Mouse (Mus musculus): Measurements from ENCODE around the gene Rpusd3. TPM values are rescaled to one million over a fixed set of nuclear protein-coding genes. Genes with fewer than 3 reads are reported as not detected.

The Rpusd3 gene
- polyA plus RNA-seq, 1 experiment from 2014 or later: 24.4 TPM

DNA sequence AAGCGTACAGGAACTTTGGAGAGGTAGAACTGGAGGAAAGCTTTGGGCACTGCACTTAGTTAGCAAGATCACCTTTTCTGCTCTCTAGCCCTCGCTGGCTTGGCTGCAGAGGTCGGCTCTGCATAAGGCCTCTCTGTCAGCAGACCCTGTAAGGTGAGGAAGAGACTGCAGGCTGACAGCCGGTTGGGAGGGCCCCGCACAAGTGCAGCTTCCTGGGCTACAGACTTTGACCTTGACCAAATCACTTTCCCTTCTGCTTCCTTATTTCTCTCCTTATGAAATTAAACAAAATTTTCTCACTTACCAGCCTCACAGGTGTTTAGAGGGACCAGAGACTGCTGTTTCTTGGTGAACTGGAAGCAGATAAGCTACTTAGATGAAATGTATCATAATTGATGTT lies 35.9 kb upstream of the Rpusd3 start:
- DNase-seq (ENCODE audit: low spot score): no peak
- Histone ChIP-seq H3K4me3 (replicated peaks; ENCODE audit: low read depth, low read length) (no peak overlapping the region), H3K36me3 (ENCODE audit: insufficient read depth, low read length) (no peaks in the 10 kb centered on the region), H3K9ac (ENCODE audit: low read depth, low read length) (no peak overlapping the region), H3K27ac (no peak overlapping the region), H3K4me2 (ENCODE audit: low read length) (no peak overlapping the region), H3K9me3 (replicated peaks; ENCODE audit: low read length) (no peaks in the 10 kb centered on the region), H3K27me3 (ENCODE audit: insufficient read depth, low read length) (no peaks in the 10 kb centered on the region), H3K4me1 (replicated peaks; ENCODE audit: insufficient read depth, low read length) (0 out of 2 replicates have a peak, but pooled peaks cover 2% of the 10 kb centered on the region)
- WGBS: 68% methylated on average over 5 of the region's 5 CpGs
- no peak for TF ChIP-seq CTCF (IDR thresholded peaks at IDR 0.05; ENCODE audit: low read depth)
- ATAC-seq (replicated peaks; ENCODE audit: low FRiP score, low read depth): no peak

DNA sequence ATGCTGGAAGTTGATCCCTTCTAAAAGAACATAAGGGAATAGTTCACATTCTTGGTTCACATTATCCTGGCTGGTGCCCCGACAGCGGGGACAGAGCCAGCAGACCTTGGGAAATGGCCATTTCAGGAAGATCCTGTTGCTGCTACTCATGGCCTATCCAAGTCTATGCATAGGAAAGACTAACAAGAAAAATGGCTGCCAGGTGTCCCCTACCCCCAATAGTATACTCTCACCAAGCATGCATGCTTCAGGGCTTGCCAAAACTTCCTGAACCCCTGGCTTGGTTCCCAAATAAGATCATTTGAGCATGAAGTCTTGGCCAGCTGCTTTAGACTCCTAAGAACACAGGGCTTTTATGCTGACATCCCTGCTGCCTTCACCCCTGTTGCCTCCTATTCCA lies 32.7 kb upstream of the Rpusd3 start:
- WGBS: 63% methylated on average over 2 of the region's 2 CpGs
- Histone ChIP-seq H3K9me3 (replicated peaks; ENCODE audit: low read length) (no peaks in the 10 kb centered on the region), H3K9ac (ENCODE audit: low read depth, low read length) (no peak overlapping the region), H3K27ac (no peak overlapping the region), H3K4me1 (replicated peaks; ENCODE audit: insufficient read depth, low read length) (no peaks in the 10 kb centered on the region), H3K27me3 (ENCODE audit: insufficient read depth, low read length) (no peaks in the 10 kb centered on the region), H3K4me2 (ENCODE audit: low read length) (no peak overlapping the region), H3K36me3 (ENCODE audit: insufficient read depth, low read length) (peaks cover 16% of the 10 kb centered on the region), H3K4me3 (replicated peaks; ENCODE audit: low read depth, low read length) (no peak overlapping the region)
- DNase-seq (ENCODE audit: low spot score) (no peak), ATAC-seq (replicated peaks; ENCODE audit: low FRiP score, low read depth) (no peak)
- TF ChIP-seq CTCF (IDR thresholded peaks at IDR 0.05; ENCODE audit: low read depth): no peak

DNA sequence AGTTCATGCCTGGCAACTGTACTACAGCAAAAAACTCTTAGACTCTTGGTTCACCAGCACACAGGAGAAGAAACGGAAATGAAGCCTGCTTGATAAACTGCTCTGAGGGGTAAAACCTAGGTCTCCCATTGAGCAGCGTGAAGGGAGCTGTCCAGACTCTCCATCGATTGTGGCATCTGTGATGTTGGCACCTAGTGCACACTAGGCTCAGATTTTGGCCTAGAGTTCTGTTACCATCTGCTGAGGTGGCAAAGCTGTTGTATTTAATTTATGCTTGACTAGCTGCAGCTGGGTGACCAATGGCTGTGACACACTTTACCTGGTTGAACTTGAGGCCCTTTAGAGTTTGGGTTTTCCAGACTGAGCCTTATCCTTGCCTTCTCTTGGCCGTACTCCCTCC lies 28.5 kb upstream of the Rpusd3 start:
- no peaks in the 10 kb centered on the region for H3K27me3 ChIP-seq (ENCODE audit: insufficient read depth, low read length)
- no peak for TF ChIP-seq CTCF (IDR thresholded peaks at IDR 0.05; ENCODE audit: low read depth)
- no peak for ATAC-seq (replicated peaks; ENCODE audit: low FRiP score, low read depth)
- H3K4me1 ChIP-seq (replicated peaks; ENCODE audit: insufficient read depth, low read length): no peaks in the 10 kb centered on the region
- H3K9ac ChIP-seq (ENCODE audit: low read depth, low read length): no peak overlapping the region
- no peaks in the 10 kb centered on the region for H3K9me3 ChIP-seq (replicated peaks; ENCODE audit: low read length)
- WGBS: 94% methylated on average over 4 of the region's 4 CpGs
- H3K27ac ChIP-seq: no peak overlapping the region
- H3K36me3 ChIP-seq (ENCODE audit: insufficient read depth, low read length): peaks cover 19% of the 10 kb centered on the region
- H3K4me3 ChIP-seq (replicated peaks; ENCODE audit: low read depth, low read length): no peak overlapping the region
- no peak for DNase-seq (ENCODE audit: low spot score)
- H3K4me2 ChIP-seq (ENCODE audit: low read length): no peak overlapping the region

DNA sequence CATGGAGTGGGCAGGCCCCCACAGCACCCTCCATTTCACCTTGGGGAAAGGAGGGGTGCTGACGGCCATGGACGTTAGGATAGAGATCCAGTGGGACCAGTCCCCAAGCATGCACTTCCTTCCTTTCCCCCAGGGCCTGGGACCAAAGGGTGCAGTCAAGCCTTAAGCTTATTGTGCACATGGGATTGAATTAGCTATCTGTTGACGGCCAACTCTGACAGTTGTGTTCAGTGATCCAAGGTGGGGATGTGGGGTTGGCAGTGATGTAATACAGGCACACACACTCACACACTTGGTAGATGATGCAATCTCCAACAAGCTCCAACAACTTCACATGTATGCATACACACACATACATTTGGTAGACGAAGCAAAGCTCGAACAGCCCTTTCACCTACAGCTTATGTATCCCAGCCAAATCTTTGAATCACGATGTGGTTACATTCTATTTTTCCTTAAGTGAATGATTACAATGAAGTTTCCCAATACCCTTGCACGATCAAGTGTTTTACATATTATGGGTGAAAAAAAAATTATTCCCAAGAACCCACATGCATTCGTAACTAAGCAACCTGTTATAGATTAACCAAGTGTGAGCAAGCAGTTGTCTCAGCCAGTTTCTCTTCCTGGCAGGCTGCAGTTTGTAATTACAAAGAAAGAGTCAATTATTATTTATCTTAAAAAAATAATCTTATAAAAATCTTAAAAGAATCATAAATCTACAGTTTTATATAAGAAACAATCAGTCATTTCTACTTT lies 25.2 kb upstream of the Rpusd3 start:
- ATAC-seq (replicated peaks; ENCODE audit: low FRiP score, low read depth) (peak; percentile 35; the same call in 1 of the 2 replicates), DNase-seq (ENCODE audit: low spot score) (no peak)
- H3K4me1 ChIP-seq (replicated peaks; ENCODE audit: insufficient read depth, low read length): no peaks in the 10 kb centered on the region
- no peak overlapping the region for H3K9ac ChIP-seq (ENCODE audit: low read depth, low read length)
- H3K4me3 ChIP-seq (replicated peaks; ENCODE audit: low read depth, low read length): no peak overlapping the region
- 62% methylated on average over 6 of the region's 8 CpGs for WGBS
- H3K27me3 ChIP-seq (ENCODE audit: insufficient read depth, low read length): no peaks in the 10 kb centered on the region
- no peak overlapping the region for H3K4me2 ChIP-seq (ENCODE audit: low read length)
- H3K36me3 ChIP-seq (ENCODE audit: insufficient read depth, low read length): peaks cover 19% of the 10 kb centered on the region
- no peaks in the 10 kb centered on the region for H3K9me3 ChIP-seq (replicated peaks; ENCODE audit: low read length)
- TF ChIP-seq CTCF (IDR thresholded peaks at IDR 0.05; ENCODE audit: low read depth): no peak
- H3K27ac ChIP-seq: peak overlapping the region; percentile 73

DNA sequence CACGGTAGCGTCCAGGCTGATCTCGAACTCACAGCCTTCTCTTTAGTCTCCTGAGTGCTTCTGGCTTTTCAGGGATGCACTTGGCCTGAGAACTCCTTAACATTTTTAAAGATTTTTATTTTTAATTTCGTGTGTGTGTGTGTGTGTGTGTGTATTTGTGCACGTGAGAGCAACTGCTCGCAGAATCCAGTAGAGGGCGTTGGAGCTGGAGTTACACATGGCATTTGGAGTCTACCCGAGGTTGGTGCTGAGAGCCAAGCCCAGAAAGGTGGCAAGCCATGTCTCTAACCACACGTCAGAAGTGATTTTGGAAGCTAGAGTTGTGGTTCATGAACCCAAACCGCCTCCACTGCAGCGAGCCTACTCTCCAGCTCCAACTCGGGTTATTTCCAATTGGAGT lies 24.0 kb upstream of the Rpusd3 start:
- Histone ChIP-seq H3K9ac (ENCODE audit: low read depth, low read length) (peak overlapping the region; percentile 96), H3K36me3 (ENCODE audit: insufficient read depth, low read length) (peaks cover 15% of the 10 kb centered on the region), H3K4me1 (replicated peaks; ENCODE audit: insufficient read depth, low read length) (no peaks in the 10 kb centered on the region), H3K9me3 (replicated peaks; ENCODE audit: low read length) (no peaks in the 10 kb centered on the region), H3K4me2 (ENCODE audit: low read length) (peak overlapping the region; percentile 82), H3K27me3 (ENCODE audit: insufficient read depth, low read length) (no peaks in the 10 kb centered on the region), H3K4me3 (replicated peaks; ENCODE audit: low read depth, low read length) (peak overlapping the region; percentile 94), H3K27ac (peak overlapping the region; percentile 85)
- 45% methylated on average over 12 of the region's 12 CpGs for WGBS
- peak; percentile 51 for TF ChIP-seq CTCF (IDR thresholded peaks at IDR 0.05; ENCODE audit: low read depth)
- ATAC-seq (replicated peaks; ENCODE audit: low FRiP score, low read depth): no peak
- DNase-seq (ENCODE audit: low spot score): no peak

DNA sequence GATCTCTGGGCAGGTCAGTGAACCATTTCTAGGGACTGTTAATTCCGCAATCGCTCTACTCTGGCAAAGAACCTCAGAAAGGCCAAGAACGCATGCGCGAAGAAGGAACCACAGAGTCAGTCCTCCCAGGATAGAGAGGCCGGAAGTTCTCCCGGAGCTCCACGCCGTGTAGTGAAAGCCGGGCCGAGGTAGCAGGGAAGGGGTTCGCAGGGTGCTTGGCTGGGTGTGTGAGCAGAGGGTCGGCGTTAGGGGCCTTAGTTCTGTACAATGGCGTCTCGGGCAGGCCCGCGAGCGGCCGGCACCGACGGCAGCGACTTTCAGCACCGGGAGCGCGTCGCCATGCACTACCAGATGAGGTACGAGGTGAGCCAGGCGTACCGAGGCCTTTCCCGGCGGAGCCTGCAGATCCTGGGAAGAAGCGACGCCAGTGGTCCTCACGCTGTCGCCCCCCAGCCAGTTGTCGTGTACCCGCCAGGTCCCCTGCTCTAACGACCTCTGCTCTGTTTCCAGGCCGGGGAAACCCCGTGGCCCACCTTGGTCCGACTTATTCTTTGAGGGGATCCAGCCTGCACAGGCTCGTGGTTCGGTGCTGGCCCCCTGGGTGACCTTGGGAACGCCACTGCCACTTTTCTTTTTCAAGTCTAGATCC lies 23.4 kb upstream of the Rpusd3 start, which contains the start of gene Jagn1:
Jagn1 (plus strand) TSS at position 128 of the 649 bp plus-strand sequence.
- H3K4me2 ChIP-seq (ENCODE audit: low read length): peak within 1 kb of the TSS; percentile 82
- no peaks in the 10 kb centered on the region for H3K9me3 ChIP-seq (replicated peaks; ENCODE audit: low read length)
- whole genome bisulfite sequencing: under 1% methylated on average over 44 of the region's 45 CpGs
- no peak for TF ChIP-seq CTCF (IDR thresholded peaks at IDR 0.05; ENCODE audit: low read depth)
- H3K4me1 ChIP-seq (replicated peaks; ENCODE audit: insufficient read depth, low read length): no peaks in the 10 kb centered on the region
- H3K27me3 ChIP-seq (ENCODE audit: insufficient read depth, low read length): no peaks in the 10 kb centered on the region
- peak within 1 kb of the TSS; percentile 96 for H3K9ac ChIP-seq (ENCODE audit: low read depth, low read length)
- ATAC-seq (replicated peaks; ENCODE audit: low FRiP score, low read depth) (peak; percentile 78), DNase-seq (ENCODE audit: low spot score) (peak; percentile 97)
- peaks cover 10% of the 10 kb centered on the region for H3K36me3 ChIP-seq (ENCODE audit: insufficient read depth, low read length)
- H3K4me3 ChIP-seq (replicated peaks; ENCODE audit: low read depth, low read length): peak within 1 kb of the TSS; percentile 94
- peak within 1 kb of the TSS; percentile 85 for H3K27ac ChIP-seq
